Mouse (Mus musculus): Measurements from ENCODE around the gene Fam169a.
"Not testable (repeated sequence)": the region's sequence is repeated elsewhere in the genome, so short reads cannot be mapped to it uniquely, and the experiment has no call there.

Fam169a gene

DNA sequence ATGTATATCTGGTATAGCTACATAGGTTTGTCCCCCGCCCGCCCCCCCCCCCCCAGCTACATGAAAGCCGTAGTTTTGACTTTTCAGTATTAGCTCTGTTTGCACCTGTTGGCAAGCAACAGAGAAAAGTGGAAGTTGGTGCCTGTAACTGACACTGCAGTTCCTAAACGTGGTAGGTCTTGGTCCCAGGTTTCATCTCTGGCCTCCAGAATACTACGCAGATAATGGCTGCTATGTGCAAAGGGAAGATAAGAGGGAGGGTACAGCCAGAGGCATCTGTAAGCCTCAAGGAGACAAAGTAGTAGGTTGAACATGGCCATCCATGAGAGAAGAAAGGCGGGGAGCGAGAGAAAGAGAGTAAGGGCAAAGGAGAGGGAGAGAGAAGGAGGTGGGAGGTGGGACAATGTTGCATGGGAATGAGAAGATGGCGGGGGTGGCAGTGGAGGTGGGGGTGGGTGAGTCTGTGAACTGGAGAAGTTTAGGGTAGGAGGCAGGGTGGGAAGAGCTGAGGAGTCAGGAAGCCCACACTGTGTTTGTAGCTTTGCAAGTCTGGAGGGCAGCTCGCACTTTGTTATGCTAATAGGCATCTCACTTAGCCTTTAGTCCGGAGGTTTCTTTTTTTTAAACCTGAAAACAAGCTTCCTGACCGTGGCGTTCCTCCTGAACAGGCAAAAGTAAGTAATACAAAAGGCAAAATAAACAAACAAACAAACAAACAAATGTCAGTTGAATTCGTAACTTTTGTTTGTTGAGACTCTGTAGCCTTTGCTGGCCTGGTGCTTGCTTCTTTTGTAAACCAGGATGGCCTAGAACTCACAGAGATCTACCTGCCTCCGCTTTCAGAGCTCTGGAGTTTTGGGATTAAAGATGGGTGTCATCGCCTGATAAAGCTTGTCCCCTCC, at the start of gene Fam169a:
Gene Fam169a, plus strand, starts transcription at position 638 of the 902 bp plus-strand sequence.
- DNase-seq (ENCODE audit: inconsistent age in 2 of 2, low spot score in 1 of 2): no peak

DNA sequence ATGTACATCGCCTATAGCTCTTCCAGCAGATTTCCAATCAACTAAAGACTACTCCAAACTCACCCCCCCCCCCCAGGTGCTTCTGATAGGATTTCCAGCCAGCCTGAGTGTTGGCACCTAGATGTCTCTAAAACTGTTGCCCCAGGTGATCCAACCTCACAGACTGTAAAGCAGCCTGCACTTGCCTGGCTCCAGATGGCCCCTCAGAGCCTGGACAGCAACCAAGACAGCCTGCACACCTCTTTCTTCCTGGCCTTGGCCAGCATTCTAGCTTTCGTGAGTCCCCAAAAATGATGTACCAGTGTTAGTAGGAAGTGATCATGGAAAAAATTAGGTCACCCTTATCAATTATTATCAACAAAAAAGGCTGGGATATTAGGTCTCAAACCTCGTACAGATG, 49.4 kb upstream of the Fam169a start:
- no peak for DNase-seq (ENCODE audit: inconsistent age in 2 of 2, low spot score in 1 of 2)

DNA sequence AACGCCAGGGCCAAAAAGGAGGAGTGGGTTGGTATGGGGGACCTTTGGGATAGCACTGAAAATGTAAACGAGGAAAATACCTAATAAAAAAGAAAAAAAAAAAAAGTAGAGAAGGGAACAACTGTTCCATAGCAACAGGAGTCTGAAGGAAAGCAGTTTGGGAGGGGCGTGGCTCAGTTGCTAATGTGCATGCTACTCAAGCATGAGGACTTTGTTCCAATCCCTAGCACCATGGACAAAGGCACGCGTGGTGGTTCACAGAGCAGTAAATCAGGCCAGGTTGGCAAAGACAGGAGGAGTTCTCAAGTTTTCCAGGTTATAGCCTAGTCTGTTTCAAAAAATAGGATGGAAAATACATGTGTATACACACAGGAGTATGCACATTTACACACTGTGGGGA, 47.0 kb upstream of the Fam169a start:
- no peak for DNase-seq (ENCODE audit: inconsistent age in 2 of 2, low spot score in 1 of 2)

DNA sequence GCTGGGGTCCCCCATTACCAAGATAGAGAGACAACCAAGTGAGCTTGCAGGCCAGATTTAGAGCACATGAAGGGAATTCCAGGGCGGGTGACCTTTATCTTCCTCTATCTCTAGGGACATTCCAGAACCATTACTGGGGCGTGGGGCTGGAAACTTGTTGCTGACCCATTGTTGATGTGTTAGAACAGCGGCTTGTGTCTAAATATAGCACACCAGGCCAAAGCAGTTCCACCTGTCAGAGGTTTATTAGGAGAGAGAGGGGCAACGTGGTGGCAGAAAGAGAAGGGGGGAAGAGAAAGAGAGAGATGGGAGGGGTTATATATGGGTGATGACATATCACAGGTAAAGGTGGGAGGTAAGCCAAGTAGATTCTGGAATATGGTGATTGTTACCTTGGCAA, 45.2 kb upstream of the Fam169a start:
- no peak for DNase-seq (ENCODE audit: inconsistent age in 2 of 2, low spot score in 1 of 2)

DNA sequence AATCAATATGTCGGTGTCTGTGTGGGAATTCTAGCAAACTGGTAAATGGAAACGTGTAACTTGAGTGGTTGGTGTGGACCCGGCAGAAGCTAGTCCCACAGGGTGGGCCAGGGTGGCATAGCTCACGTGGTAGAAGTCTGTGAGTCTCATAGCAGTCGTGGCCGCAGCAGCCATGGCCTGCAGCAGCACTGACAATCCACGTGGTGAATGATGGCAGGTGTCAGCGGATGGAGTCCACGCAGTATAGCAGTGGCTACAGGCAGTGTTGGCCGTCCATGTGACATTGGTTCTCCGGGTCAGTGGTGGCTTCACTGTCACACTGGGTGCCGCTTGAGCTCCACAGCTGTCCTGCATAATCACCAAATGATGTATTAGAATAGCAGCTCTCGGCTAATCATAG, 37.0 kb upstream of the Fam169a start:
- no peak for DNase-seq (ENCODE audit: inconsistent age in 2 of 2, low spot score in 1 of 2)

DNA sequence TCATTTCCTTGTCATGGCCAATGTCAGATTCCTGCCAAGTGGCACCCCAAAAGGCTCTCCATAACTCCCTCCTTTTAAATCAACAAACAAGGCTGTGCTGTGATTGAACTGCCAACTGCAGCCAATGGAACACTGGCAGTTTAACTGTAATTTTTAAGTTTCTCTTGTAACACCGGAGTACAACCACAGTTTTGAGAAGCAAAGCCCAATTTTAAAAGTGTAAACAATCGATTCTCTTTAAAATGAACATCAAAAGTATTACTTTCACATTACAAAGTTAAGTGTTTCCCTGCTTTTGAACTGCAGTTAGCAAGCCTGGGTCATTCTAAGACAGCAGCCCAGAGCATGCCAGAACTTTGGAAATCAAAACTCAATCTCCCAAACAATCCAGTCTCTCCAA, 32.8 kb upstream of the Fam169a start, which contains the start of gene 1700029F12Rik:
Gene 1700029F12Rik, minus strand, starts transcription at position 101 of the 400 bp plus-strand sequence.
- no peak for DNase-seq (ENCODE audit: inconsistent age in 2 of 2, low spot score in 1 of 2)

DNA sequence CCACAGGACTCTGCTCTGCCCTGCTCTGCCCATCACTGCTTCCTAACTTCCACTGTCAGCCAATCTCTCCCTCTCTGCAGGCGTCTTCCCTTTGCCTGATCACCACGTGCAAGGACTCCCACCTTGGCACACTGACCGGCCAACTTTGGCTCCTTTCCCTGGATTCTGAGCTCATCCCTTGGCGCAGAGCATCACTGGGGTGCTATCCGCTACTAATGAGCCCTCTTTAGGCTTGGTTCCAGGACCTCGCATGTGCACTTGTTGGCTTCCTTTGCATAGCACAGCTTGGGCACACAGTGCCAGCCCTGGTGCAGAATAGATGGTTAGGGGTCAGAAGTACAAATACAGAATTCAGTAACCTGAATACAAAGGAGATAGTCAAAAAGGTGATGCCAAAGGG, 15.9 kb upstream of the Fam169a start:
- peak in 1 of 2 experiments; percentile 75 for DNase-seq (ENCODE audit: inconsistent age in 2 of 2, low spot score in 1 of 2)

DNA sequence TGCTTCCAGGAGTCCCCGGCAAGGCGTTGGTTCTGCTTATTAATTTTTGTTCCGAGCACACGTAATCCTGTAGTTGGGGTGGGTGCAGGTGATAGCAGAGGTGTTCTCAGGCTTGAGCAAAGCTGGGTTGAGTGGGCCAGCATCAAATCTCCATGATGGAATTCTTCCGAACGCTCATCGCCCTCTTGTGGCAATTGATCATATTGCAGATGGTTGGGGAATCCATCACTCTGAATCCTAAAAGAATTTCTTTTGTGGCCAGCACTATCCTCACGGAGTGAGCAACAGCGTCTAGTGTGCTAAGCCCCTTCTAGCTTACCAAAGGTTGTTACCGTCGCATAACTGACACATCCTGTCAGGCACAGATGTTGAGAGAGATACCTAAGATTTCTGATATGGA, 14.4 kb upstream of the Fam169a start:
- peak; percentile 44 to 87 for DNase-seq (ENCODE audit: inconsistent age in 2 of 2, low spot score in 1 of 2)

DNA sequence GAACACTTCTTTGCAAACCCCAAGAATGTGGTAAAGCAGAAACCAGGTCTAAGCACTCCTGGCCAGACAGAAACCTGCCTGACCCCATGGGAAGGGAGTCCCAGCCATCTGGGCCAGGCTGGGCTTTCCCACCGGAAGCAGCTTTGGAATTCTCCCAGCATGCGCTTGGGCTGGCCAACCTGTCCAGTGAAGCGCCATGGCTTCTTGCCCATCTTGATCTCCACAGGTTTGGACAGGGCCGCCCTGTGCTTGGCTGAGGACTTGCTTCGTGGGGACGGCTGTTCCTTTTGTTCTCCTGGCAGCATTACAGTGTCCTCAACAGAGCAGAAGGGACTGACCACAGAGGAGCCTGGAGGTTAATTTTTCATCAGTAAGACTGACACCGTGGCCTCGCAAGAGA, 13.2 kb upstream of the Fam169a start:
- peak in 1 of 2 experiments; percentile 43 for DNase-seq (ENCODE audit: inconsistent age in 2 of 2, low spot score in 1 of 2)

DNA sequence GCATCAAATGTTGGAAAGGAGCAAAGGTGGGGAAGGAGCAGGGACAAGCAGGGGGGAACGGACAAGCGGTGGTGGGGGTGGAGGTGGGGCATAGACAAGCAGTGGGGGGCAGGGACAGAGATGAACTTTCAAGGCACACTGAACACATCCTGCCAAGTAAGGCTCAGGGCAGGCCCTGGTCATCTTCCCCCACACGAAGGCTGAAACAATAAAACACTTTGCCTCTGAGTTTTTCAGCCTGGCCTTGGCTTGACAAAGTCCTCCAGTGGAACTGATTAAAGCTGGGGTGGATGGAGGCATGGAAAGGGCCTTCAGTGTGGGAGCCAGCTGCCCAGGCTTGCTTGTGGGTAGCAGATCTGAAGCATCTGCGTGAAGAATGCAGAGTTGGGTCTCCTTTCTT, 9.3 kb upstream of the Fam169a start:
- peak; percentile 65 to 90 for DNase-seq (ENCODE audit: inconsistent age in 2 of 2, low spot score in 1 of 2)

DNA sequence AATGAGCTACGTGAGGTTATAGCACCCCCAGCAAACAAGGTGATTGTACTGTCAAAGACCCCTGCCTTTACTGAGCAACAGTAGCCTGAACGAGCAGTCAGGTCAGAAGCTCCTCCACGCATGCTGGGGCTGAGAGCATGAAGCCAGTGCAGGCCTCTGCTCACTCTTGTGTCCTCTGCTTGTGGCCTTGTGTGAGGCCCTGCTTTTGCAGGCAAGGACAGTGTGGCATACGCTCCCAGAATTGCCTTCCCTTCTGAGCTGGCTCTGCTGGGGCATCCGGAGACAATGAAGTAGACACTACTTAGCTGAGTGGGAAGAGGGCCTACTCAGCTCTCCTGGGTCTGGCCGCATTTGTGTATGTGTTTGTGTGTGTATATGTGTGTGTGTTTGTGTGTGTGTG, 7.3 kb upstream of the Fam169a start:
- DNase-seq (ENCODE audit: inconsistent age in 2 of 2, low spot score in 1 of 2): peak; percentile 36 to 85

DNA sequence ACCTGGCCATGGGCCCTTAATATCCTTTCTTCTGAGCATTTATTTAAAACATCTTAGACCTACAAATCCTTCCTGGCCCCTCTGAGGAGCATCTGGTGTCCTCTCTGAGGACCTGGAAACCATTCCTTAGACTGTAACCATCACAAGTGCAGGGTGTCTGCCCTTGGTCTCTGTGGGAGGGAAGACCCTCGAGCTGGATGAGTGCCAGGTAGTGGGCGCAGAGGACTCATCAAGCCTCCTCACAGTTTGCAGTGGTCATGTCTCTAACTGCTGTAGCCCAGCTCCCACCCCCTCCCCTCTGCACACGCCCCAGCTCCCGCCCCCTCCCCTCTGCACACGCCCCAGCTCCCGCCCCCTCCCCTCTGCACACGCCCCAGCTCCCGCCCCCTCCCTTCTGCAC, 6.8 kb upstream of the Fam169a start:
- DNase-seq (ENCODE audit: inconsistent age in 2 of 2, low spot score in 1 of 2): peak in 1 of 2 experiments; percentile 45

DNA sequence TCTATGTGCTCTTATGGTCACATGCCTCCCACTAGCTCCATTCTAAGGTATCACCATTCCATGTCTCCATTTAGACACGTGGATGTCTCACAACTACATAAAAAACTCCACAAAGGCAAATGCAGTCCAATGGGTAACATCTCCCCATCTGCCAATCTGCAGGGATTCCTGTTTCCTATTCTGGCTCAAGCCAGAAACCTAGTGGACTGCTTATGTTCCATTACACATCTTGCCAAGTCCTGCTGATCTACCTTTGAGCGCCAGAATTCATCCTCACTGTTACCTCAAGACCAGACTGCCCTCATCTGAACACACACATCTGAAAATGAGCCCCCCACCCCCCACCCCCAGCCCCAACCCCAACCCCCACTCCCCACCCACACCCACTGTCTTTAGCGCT, 4.9 kb upstream of the Fam169a start:
- no peak for DNase-seq (ENCODE audit: inconsistent age in 2 of 2, low spot score in 1 of 2)

DNA sequence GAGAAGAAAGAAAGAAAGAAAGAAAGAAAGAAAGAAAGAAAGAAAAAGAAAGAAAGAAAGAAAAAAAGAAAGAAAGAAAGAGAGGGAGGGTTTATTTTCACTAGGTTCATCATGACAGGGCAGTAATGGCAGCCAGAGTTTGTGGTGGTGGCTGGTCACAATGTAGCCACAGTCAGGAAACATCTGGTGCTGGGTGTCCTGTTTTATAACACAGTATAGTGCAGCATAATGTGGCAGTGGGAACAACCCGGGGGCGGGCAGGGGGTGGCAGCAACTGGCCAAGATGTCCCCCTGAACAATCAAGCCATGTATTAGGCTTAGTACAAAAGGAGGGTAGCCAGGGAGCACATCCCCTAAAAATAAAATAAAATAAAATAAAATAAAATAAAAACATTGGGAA, 3.7 kb upstream of the Fam169a start:
- DNase-seq (ENCODE audit: inconsistent age in 2 of 2, low spot score in 1 of 2): no peak

DNA sequence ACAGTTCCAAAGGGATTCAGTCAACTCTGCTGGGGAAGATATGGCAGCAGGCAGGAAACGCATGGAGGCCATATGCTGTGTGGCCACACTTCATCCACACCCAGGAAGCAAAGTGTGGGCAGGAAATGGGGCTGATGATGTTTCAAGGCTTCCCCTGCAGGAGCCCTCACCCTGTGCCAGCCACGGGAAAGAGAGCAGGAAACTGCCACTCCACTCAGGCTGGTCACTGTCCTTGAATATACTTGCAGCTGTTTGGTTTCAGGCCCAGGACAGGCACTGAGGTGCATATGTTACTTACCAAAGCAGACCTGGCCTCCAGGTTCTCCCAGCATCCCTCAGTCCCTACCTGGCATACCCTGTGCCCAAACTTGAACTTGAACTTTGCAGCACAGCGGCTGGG, 2.7 kb upstream of the Fam169a start:
- peak in 1 of 2 experiments; percentile 60 for DNase-seq (ENCODE audit: inconsistent age in 2 of 2, low spot score in 1 of 2)

DNA sequence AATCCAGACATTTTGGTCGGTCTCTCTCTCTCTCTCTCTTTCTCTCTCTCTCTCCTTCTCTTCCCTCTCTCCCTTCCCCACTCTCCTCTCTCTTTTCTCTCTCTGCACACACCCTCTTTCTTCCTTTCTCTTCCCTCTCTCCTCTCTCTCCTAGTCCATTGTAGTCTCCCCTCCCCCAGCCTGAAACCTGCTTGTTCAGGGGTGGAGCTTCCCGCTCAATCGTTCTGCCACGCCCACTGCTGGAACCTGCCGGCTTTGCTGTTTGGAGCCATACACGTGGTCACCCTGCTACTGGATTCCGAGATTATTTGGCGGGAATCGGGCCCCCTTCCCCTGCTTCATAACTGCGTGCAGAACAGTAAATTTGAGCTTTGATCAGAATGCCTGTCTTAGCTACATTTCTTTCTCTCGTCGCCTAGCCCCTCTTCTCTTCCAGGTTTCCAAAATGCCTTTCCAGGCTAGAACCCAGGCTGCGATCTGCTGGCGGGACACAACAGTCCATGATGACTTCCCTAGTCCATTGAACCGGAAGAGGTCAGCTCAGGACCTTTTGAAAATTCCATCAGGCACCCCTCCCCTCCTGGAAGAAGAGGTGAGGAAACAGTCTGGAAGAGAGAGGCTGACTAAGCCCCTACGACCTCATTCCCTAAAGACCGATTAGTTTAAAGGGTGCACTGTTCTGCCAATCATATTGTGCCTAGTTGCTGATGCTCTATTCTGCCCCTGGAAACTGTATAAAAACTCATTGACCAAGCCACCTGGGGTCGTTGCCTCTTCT, 2.1 kb upstream of the Fam169a start:
- not testable (repeated sequence) for DNase-seq (ENCODE audit: inconsistent age in 2 of 2, low spot score in 1 of 2)

DNA sequence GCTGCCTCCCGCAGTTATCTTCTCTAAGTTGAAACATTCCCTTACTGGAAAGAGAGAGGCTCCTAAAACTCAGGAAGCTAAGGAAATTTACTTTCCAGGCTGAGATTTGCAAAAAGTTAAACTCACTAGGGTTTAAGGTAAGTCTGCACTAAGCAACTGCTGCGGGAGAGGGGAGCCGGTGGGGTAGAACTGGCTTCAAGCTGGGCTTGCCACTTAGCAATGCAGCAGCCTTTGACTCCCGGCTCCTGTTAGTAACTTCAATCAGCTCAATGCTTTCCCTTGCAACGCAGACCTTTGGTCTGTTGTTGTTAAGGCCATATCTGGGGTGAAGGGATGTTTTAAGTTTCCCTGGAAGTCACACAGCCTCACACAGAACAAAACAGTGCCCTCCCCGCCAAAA, 605 bp downstream of the Fam169a start:
- DNase-seq (ENCODE audit: inconsistent age in 2 of 2, low spot score in 1 of 2): no peak

DNA sequence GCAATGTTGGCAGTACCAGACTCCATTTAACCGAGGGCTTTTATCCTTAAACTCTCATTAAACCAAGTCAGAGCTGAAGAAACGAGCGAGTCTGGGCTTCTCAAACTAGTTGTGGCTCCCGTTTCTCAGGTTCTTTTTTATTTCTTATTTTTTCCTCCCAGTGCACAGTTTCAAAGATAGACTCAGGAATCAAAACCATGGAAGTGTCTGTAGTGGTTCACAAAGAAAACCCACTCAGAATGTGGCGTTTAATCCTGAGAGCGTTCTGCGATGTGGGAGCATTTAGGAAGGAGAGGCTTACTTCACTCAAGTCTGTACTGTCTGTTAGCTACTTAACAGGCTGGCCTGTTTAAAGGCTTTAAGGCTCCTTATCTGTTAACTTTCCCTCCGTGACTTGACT, 1.1 kb downstream of the Fam169a start:
- no peak for DNase-seq (ENCODE audit: inconsistent age in 2 of 2, low spot score in 1 of 2)

DNA sequence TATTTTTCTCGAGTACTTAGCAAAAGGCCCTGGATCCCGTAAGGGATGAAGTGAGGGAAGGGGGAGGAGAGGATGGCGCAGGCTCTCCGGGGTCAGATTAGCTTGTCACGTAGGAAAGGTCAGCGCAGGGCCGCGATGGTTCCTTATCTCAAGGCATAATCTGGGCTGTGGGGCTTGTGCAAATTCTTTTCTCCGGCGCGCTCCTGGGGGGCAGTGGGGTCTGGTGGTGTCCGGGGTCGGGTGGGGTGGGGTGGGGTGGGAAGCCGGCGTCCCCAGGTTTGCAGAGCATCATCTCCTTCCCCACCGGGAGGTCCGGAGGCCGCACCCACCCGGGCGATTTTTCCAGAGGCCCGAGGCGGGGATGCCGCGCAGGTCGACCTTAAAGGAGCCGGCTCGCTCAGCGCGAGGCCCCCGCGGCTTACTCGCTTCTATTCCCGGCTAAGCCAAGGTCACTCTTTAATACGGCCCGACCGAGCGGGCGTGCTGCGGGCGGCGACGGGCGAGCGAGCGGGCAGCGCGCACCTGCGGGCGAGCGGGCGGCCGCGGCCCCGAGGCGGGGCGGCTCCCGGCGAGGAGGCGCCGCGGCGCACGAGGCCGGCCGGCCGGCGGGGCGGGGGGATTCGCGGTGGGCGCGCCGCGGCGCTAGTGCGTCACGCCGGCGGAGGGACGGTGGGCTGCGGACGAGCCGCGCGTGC, 4.0 kb downstream of the Fam169a start:
- peak; percentile 11 to 76 for DNase-seq (ENCODE audit: inconsistent age in 2 of 2, low spot score in 1 of 2)

DNA sequence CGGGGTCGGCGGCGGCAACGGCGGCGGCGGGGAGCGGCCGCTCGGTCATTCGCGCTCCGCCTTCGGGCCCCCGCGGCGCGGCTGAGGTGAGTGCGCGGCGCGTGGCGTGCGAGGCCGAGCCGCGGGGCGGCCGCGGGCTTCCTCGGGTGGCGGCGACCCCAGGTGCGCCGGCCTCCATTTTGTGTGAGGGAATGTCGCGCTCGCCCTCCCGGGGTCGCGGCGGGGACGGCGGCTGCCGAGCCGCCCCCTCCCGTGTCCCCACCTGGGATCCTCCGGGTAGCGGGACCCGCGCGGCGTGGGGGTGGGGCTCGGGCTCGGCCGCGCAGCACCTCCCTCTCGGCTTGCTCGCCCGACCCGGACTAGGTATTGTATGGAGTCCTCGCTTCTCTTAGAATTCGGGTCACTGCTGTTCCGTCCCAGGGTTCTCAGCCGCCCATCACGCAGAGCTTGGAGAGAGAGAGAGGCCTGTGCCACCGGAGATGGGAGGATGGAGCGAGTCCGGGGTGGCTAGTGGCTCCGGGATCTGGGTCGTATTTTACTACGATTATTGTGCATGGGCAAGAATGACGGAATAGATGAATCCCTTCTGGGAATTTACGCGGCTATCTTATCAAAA, 4.6 kb downstream of the Fam169a start:
- peak; percentile 14 to 83 for DNase-seq (ENCODE audit: inconsistent age in 2 of 2, low spot score in 1 of 2)

DNA sequence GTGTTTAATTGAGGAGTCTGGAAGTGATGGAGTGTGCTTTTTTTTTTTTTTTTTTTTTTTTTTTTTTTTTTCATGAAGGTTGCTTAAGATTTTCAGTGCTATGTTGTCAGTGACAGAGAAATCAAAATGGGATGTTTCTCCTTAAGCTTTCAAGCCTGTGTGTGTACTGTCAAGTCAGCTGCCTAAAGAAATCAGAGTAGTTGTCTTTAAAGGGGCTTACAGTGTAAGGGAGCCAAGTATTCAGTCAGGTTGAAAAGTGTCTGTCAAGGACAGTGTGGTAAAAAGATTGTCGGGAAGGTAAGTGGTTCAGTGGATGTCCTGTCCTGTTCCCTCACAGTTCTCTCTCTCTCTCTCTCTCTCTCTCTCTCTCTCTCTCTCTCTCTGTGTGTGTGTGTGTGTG, 6.4 kb downstream of the Fam169a start:
- DNase-seq (ENCODE audit: inconsistent age in 2 of 2, low spot score in 1 of 2): no peak

All from adrenal gland, adult (tissue).